ENCODE assay signal across 9 mouse cellular contexts in the genomic region with DNA sequence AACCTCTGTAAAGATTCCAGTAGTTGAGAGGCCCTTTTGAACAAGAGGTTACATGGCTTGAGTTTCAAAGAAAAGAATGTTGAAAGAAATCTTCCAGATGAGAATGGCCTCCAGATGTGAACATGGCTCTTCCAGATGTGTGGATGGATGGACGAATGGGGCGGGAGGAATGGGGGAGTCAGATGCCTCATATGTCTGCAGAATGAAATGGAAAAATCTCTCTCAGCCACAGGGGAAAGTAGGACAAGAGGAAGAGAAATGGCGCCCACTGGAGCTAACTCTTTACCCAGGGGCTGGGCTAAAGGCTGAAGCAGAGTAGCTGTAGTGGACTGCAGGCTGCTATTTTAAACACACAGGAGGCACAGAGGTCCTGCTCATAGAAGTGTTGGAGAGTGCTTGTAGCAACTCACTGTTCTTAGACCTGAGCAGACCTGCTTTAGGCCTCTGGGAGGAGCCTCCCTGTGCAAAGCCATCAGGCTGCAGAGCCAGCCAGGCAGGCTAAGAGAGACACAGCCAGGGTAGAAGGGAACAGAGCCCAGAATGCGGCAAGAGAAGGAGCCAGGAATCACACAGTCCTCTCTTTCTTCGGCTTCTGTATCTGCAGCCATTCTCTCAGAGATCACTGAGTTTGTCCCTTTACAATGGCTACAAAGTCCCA. TPM values are rescaled to one million over a fixed set of nuclear protein-coding genes. Genes with fewer than 3 reads are reported as not detected.
DNase-seq lines count a peak whose midpoint lies in the region; ATAC-seq and TF ChIP-seq lines count a peak whose summit lies in the region.
"Had no signal": no experiment of that assay in that cellular context is flagged by ENCODE, and none has a peak within 500 bp of the region (broad histone marks: within the 10 kb centered on the region; RNA-seq: fewer than 3 reads in every experiment).

No protein-coding gene starts in this region.

- H3K27ac ChIP-seq in embryonic facial prominence, embryonic 14.5 days (replicated peaks; ENCODE audit: low read depth, low read length), result peak overlapping the region; percentile 89
- peak overlapping the region; percentile 97 for H3K27ac ChIP-seq in limb, embryonic 15.5 days
- no peak overlapping the region for H3K27ac ChIP-seq in left cerebral cortex, adult 2 months
- H3K27ac ChIP-seq: neural tube, embryonic 12.5 days had no signal

- TF ChIP-seq CTCF in left cerebral cortex, adult 2 months (IDR thresholded peaks at IDR 0.05), result no peak

- H3K4me3 ChIP-seq in embryonic facial prominence, embryonic 14.5 days (ENCODE audit: low read depth, low read length), result no peak overlapping the region
- H3K4me3 ChIP-seq in limb, embryonic 15.5 days, result no peak overlapping the region
- no peak overlapping the region for H3K4me3 ChIP-seq in left cerebral cortex, adult 2 months
- H3K4me3 ChIP-seq: neural tube, embryonic 12.5 days had no signal

- H3K36me3 ChIP-seq in embryonic facial prominence, embryonic 14.5 days (ENCODE audit: control insufficient read depth, insufficient read depth, low read length), result no peaks in the 10 kb centered on the region
- no peaks in the 10 kb centered on the region for H3K36me3 ChIP-seq in limb, embryonic 15.5 days
- H3K36me3 ChIP-seq: neural tube, embryonic 12.5 days had no signal

- no peaks in the 10 kb centered on the region for H3K27me3 ChIP-seq in embryonic facial prominence, embryonic 14.5 days (replicated peaks; ENCODE audit: control insufficient read depth, insufficient read depth, low read length)
- H3K27me3 ChIP-seq in limb, embryonic 15.5 days, result no peaks in the 10 kb centered on the region
- H3K27me3 ChIP-seq: neural tube, embryonic 12.5 days had no signal

- no peaks in the 10 kb centered on the region for H3K9me3 ChIP-seq in embryonic facial prominence, embryonic 14.5 days (ENCODE audit: control insufficient read depth, low read length)
- H3K9me3 ChIP-seq in limb, embryonic 15.5 days, result no peaks in the 10 kb centered on the region
- H3K9me3 ChIP-seq: neural tube, embryonic 12.5 days had no signal

- intact Hi-C loops in heart, postnatal 14 days (cut with DNase I), result no loop called here
- intact Hi-C loops in left cerebral cortex, adult 2 months (cut with DNase I), result no loop called here

- no peak overlapping the region for H3K9ac ChIP-seq in embryonic facial prominence, embryonic 14.5 days (ENCODE audit: low read depth, low read length)
- H3K9ac ChIP-seq in limb, embryonic 15.5 days, result no peak overlapping the region
- H3K9ac ChIP-seq: neural tube, embryonic 12.5 days had no signal

- peak; percentile 70 for ATAC-seq in embryonic facial prominence, embryonic 14.5 days (ENCODE audit: low read depth)
- ATAC-seq in limb, embryonic 15.5 days (ENCODE audit: insufficient number of reproducible peaks, low FRiP score, low TSS enrichment, low read depth), result peak; percentile 86

- DNase-seq in cerebellum, postnatal 14 days, result peak; percentile 24 to 30
- no peak for DNase-seq in cerebellum, adult 18-20 months
- DNase-seq in embryonic facial prominence, embryonic 14.5 days (ENCODE audit: low spot score), result peak; percentile 90
- DNase-seq in heart, postnatal 14 days, result peak; percentile 28 to 52
- DNase-seq in natural killer cell, adult 2 months (ENCODE audit: low spot score in 2 of 2), result no peak
- DNase-seq in ovary, adult 18-20 months (ENCODE audit: low spot score), result no peak
- DNase-seq in left cerebral cortex, adult 2 months (ENCODE audit: extremely low spot score in 1 of 2, low spot score in 2 of 2), result no peak

- H3K4me1 ChIP-seq in embryonic facial prominence, embryonic 14.5 days (ENCODE audit: control insufficient read depth, insufficient read depth, low read length), result peaks cover 39% of the 10 kb centered on the region
- H3K4me1 ChIP-seq in limb, embryonic 15.5 days, result peaks cover 46% of the 10 kb centered on the region

- H3K4me2 ChIP-seq in embryonic facial prominence, embryonic 14.5 days (ENCODE audit: low read depth, low read length), result no peak overlapping the region
- peak overlapping the region; percentile 4; the same call in 1 of the 2 replicates for H3K4me2 ChIP-seq in limb, embryonic 15.5 days
- H3K4me2 ChIP-seq: neural tube, embryonic 12.5 days had no signal

- 35% methylated on average over 5 of the region's 5 CpGs for WGBS in embryonic facial prominence, embryonic 14.5 days
- 31% methylated on average over 5 of the region's 5 CpGs for WGBS in limb, embryonic 15.5 days

RNA-seq across cellular contexts. Expression of a gene that starts 23.9 kb away (rescaled TPM):
- polyA plus RNA-seq in embryonic facial prominence, embryonic 14.5 days (2014; fragmentation: Nextera tagmentation; extraction: Ambion mirVana), result 0.31 TPM in 1 of 2 replicates, not detected in the other
- total RNA-seq in heart, postnatal 14 days (2021), result not detected
- 2.6 and 3.4 TPM in 2 replicates for polyA plus RNA-seq in limb, embryonic 15.5 days (2015; fragmentation: Nextera tagmentation; extraction: Ambion mirVana)
- under 1 TPM; 0.28 to 0.54 TPM for total RNA-seq in left cerebral cortex, adult 2 months (2021)

RNA-seq across cellular contexts. Expression of a gene that starts 28.2 kb away (rescaled TPM):
- 56.5 and 70.8 TPM in 2 replicates for polyA plus RNA-seq in embryonic facial prominence, embryonic 14.5 days (2014; fragmentation: Nextera tagmentation; extraction: Ambion mirVana)
- total RNA-seq in heart, postnatal 14 days (2021), result 100 to 1,000 TPM; 102 to 124 TPM
- polyA plus RNA-seq in limb, embryonic 15.5 days (2015; fragmentation: Nextera tagmentation; extraction: Ambion mirVana), result 244 and 369 TPM in 2 replicates
- 1 to 10 TPM; 2.6 TPM for total RNA-seq in left cerebral cortex, adult 2 months (2021)

Comparison
In these comparisons a context has a peak if more than half of its experiments do, and no peak if none do; other contexts are left out.
1. DNase-seq: peak in cerebellum, postnatal 14 days (2 of 2), embryonic facial prominence, embryonic 14.5 days (single experiment) and heart, postnatal 14 days (2 of 2); none in cerebellum, adult 18-20 months (0 of 2), natural killer cell, adult 2 months (0 of 2), ovary, adult 18-20 months (single experiment) and left cerebral cortex, adult 2 months (0 of 2).
2. RNA of a gene that starts 28.2 kb away (total RNA-seq): 102 to 124 TPM in heart, postnatal 14 days; 2.6 TPM in left cerebral cortex, adult 2 months; every median in the first group is over 10 times any median in the second.